Mouse (Mus musculus) forebrain, embryonic 10.5 days (tissue): ENCODE data around the gene Aars2. TPM values are rescaled to one million over a fixed set of nuclear protein-coding genes. Genes with fewer than 3 reads are reported as not detected.

Source experiments
- DNase-seq: peaks from one replicate; pipeline ENCODE4 v3.0.0-alpha.2; 2017; ENCODE audit warnings: low spot score; ENCODE audit errors: extremely low spot score
- H3K27ac ChIP-seq: fragments of 300-500 bp; sonication (generic); 2 replicates; pipeline ENCODE4 v1.5.1; 2016; ENCODE audit warnings: mild to moderate bottlenecking
- H3K27me3 ChIP-seq: fragments of 300-500 bp; sonication (generic); 2 replicates; pipeline ENCODE4 v1.6.1; 2016; ENCODE audit warnings: mild to moderate bottlenecking; ENCODE audit not compliant: poor library complexity, severe bottlenecking
- H3K36me3 ChIP-seq: fragments of 300-500 bp; sonication (generic); replicated peaks from 2 replicates; pipeline ENCODE4 v1.6.1; 2016; ENCODE audit warnings: mild to moderate bottlenecking, moderate library complexity
- H3K4me1 ChIP-seq: fragments of 300-500 bp; sonication (generic); 2 replicates; pipeline ENCODE4 v1.6.1; 2016
- H3K4me3 ChIP-seq: fragments of 300-500 bp; sonication (generic); 2 replicates; pipeline ENCODE4 v1.5.1; 2016; ENCODE audit warnings: mild to moderate bottlenecking, moderate library complexity
- H3K9me3 ChIP-seq: fragments of 300-500 bp; sonication (generic); 2 replicates; pipeline ENCODE4 v1.6.1; 2016; ENCODE audit warnings: mild to moderate bottlenecking, moderate library complexity
- WGBS: fragments of 180-500 bp; shearing (Covaris S2); methylation state at CpG from one replicate; pipeline ENCODE4 v1.1.7; 2016; 5-methylcytosine and 5-hydroxymethylcytosine counted together
- polyA plus RNA-seq: library from polyadenylated mRNA; unstranded; fragments of >200 nt; fragmentation: Nextera tagmentation; extraction: Ambion mirVana; gene quantifications from 2 replicates; pipeline ENCODE4 v1.2.1, GENCODE M21; 2016

Aars2 gene
- polyA plus RNA-seq, 1 experiment from 2014 or later: 33.9 TPM

DNA sequence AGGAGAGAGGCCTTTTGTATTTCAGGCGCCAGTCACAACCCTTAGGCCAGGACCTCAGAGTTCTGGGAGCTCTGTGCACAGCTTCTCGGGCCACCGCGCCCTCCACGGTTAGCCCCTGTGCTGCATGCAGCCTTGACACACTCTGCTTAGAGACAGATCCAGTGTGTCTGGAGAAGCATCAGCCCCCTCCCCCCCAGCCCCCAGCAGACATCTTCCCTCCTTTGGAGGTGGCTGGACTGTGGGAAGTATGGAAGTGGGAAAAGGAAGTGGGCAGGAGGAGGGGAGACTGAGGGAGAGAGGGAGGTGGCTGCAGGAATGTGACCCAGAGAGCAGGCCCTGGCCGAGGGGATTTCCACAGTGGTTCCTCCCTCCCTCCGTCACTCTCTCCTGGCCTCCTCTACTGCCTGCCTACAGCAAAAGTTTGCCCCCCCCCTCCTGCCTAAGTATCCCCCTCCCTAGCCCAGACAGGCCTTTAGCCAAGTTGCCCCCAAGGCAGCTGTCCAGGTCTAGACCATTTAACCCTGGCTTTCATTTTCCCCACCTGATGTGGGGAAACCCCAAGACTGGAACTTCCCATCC lies 50.7 kb downstream of the Aars2 start:
- 0 out of 2 replicates have a peak, but pooled peaks cover 3% of the 10 kb centered on the region for H3K36me3 ChIP-seq
- H3K9me3 ChIP-seq: no peaks in the 10 kb centered on the region
- DNase-seq: no peak
- H3K4me3 ChIP-seq: peak overlapping the region; percentile 62
- H3K27me3 ChIP-seq: peaks cover 44% of the 10 kb centered on the region
- H3K27ac ChIP-seq: no peak overlapping the region
- H3K4me1 ChIP-seq: peaks cover 47% of the 10 kb centered on the region
- 81% methylated on average over 6 of the region's 7 CpGs for WGBS

- H3K27ac ChIP-seq: no peak overlapping the region
- peaks cover 49% of the 10 kb centered on the region for H3K4me1 ChIP-seq
- H3K4me3 ChIP-seq: no peak overlapping the region
- H3K27me3 ChIP-seq: peaks cover 44% of the 10 kb centered on the region
- 0 out of 2 replicates have a peak, but pooled peaks cover 3% of the 10 kb centered on the region for H3K36me3 ChIP-seq
- DNase-seq: no peak
- WGBS: 69% methylated on average over 16 of the region's 16 CpGs
- no peaks in the 10 kb centered on the region for H3K9me3 ChIP-seq
Observed at GRCm38 (mm10) chr17:45557998-45558862, 51.6 kb downstream of the Aars2 start.

- Histone ChIP-seq H3K4me1 (peaks cover 61% of the 10 kb centered on the region), H3K36me3 (peaks cover 3% of the 10 kb centered on the region), H3K4me3 (no peak overlapping the region), H3K27me3 (peaks cover 31% of the 10 kb centered on the region), H3K9me3 (no peaks in the 10 kb centered on the region), H3K27ac (no peak overlapping the region)
- 89% methylated on average over 15 of the region's 15 CpGs for WGBS
- DNase-seq: no peak
Observed at GRCm38 (mm10) chr17:45559732-45560525, 53.3 kb downstream of the Aars2 start.

GRCm38 (mm10) chr17:45563216-45563615 lies 56.6 kb downstream of the Aars2 start:
- 84% methylated on average over 12 of the region's 12 CpGs for WGBS
- H3K27me3 ChIP-seq: peaks cover 6% of the 10 kb centered on the region
- DNase-seq: peak; percentile 14
- peaks cover 36% of the 10 kb centered on the region for H3K36me3 ChIP-seq
- H3K4me3 ChIP-seq: peak overlapping the region; percentile 92
- H3K27ac ChIP-seq: no peak overlapping the region
- peaks cover 58% of the 10 kb centered on the region for H3K4me1 ChIP-seq
- no peaks in the 10 kb centered on the region for H3K9me3 ChIP-seq

GRCm38 (mm10) chr17:45563655-45564530 lies 57.3 kb downstream of the Aars2 start, which contains the start of gene Slc35b2:
Gene Slc35b2 (plus strand): TSS chr17:45563874.
- Histone ChIP-seq H3K4me3 (peak within 1 kb of the TSS; percentile 92), H3K27ac (peak within 1 kb of the TSS; percentile 96), H3K9me3 (no peaks in the 10 kb centered on the region), H3K27me3 (no peaks in the 10 kb centered on the region), H3K4me1 (peaks cover 56% of the 10 kb centered on the region), H3K36me3 (peaks cover 43% of the 10 kb centered on the region)
- WGBS: under 1% methylated on average over 59 of the region's 61 CpGs
- peak; percentile 93 for DNase-seq

- H3K36me3 ChIP-seq: peaks cover 47% of the 10 kb centered on the region
- peak overlapping the region; percentile 92 for H3K4me3 ChIP-seq
- no peaks in the 10 kb centered on the region for H3K27me3 ChIP-seq
- H3K4me1 ChIP-seq: peaks cover 59% of the 10 kb centered on the region
- no peaks in the 10 kb centered on the region for H3K9me3 ChIP-seq
- WGBS: 13% methylated on average over 18 of the region's 18 CpGs
- no peak for DNase-seq
- H3K27ac ChIP-seq: peak overlapping the region; percentile 96
Observed at GRCm38 (mm10) chr17:45564531-45565084, 58.0 kb downstream of the Aars2 start.

GRCm38 (mm10) chr17:45565103-45565502 lies 58.5 kb downstream of the Aars2 start:
- Histone ChIP-seq H3K9me3 (no peaks in the 10 kb centered on the region), H3K36me3 (peaks cover 52% of the 10 kb centered on the region), H3K4me1 (peaks cover 64% of the 10 kb centered on the region), H3K27me3 (no peaks in the 10 kb centered on the region), H3K27ac (peak overlapping the region; percentile 96), H3K4me3 (peak overlapping the region; percentile 92)
- no peak for DNase-seq
- WGBS: 94% methylated on average over 11 of the region's 11 CpGs

DNA sequence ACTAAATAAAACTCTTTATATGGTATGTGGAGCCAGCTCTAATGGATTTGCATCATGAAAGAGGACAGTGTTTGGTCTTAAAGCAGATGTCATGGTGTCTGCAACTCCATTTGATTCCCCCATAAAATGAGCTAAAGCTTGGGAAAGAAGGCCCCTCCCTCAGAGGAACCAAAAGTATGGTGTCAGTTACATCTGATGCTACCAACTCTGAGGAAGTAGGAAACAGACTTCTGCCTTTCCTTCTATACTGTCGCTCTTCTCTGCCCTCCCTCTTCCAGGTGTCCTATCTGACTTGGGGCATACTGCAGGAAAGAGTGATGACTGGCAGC lies 59.4 kb downstream of the Aars2 start:
- Histone ChIP-seq H3K4me1 (peaks cover 73% of the 10 kb centered on the region), H3K36me3 (peaks cover 61% of the 10 kb centered on the region), H3K4me3 (0 out of 2 replicates have a peak overlapping the region, but pooled peaks have one; percentile 7), H3K9me3 (no peaks in the 10 kb centered on the region), H3K27ac (no peak overlapping the region), H3K27me3 (no peaks in the 10 kb centered on the region)
- WGBS: 100% methylated on average over 1 of the region's 1 CpGs
- DNase-seq: no peak

- no peak for DNase-seq
- Histone ChIP-seq H3K4me1 (peaks cover 79% of the 10 kb centered on the region), H3K4me3 (0 out of 2 replicates have a peak overlapping the region, but pooled peaks have one; percentile 7), H3K27me3 (no peaks in the 10 kb centered on the region), H3K36me3 (peaks cover 67% of the 10 kb centered on the region), H3K27ac (0 out of 2 replicates have a peak overlapping the region, but pooled peaks have one; percentile 1), H3K9me3 (no peaks in the 10 kb centered on the region)
- WGBS: 75% methylated on average over 18 of the region's 18 CpGs
Observed at GRCm38 (mm10) chr17:45566360-45567161, 59.9 kb downstream of the Aars2 start.

GRCm38 (mm10) chr17:45567162-45567601 lies 60.5 kb downstream of the Aars2 start:
- H3K36me3 ChIP-seq: peaks cover 73% of the 10 kb centered on the region
- no peaks in the 10 kb centered on the region for H3K27me3 ChIP-seq
- peaks cover 82% of the 10 kb centered on the region for H3K4me1 ChIP-seq

DNA sequence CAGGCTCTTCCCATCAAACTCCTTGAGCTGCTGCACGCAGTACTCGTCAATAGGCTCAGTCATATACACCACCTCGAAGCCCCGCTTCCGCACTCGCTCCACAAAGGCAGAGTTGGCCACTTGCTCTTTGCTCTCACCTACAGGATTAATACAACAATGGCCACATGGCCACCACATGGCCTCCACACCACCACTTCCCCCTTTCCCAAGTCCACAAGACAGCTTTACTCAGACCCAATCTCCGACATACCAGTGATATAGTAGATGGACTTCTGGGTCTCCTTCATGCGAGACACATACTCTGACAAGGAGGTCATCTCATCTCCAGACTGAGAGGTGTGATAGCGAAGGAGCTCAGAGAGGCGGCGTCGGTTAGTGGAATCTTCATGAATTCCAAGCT lies 62.3 kb downstream of the Aars2 start:
- DNase-seq: no peak
- Histone ChIP-seq H3K27me3 (no peaks in the 10 kb centered on the region), H3K4me3 (peak overlapping the region; percentile 10; the same call in 1 of the 2 replicates), H3K9me3 (no peaks in the 10 kb centered on the region), H3K4me1 (peaks cover 81% of the 10 kb centered on the region), H3K27ac (no peak overlapping the region), H3K36me3 (peaks cover 76% of the 10 kb centered on the region)
- WGBS: 89% methylated on average over 12 of the region's 12 CpGs

More at GRCm38 (mm10) chr17:45567162-45567601, 60.5 kb downstream of the Aars2 start:
- 0 out of 2 replicates have a peak overlapping the region, but pooled peaks have one; percentile 2 for H3K4me3 ChIP-seq
- DNase-seq: no peak
- no peaks in the 10 kb centered on the region for H3K9me3 ChIP-seq
- H3K27ac ChIP-seq: 0 out of 2 replicates have a peak overlapping the region, but pooled peaks have one; percentile 1
- WGBS: 17% methylated on average over 4 of the region's 4 CpGs
